ENCODE assay signal across 15 mouse cellular contexts in genomic region chr6:112516496-112516895, GRCm38 (mm10). TPM values are rescaled to one million over a fixed set of nuclear protein-coding genes. Genes with fewer than 3 reads are reported as not detected.
DNase-seq lines count a peak whose midpoint lies in the region; ATAC-seq lines count a peak whose summit lies in the region.
"Had no signal": no experiment of that assay in that cellular context is flagged by ENCODE, and none has a peak within 500 bp of the region (broad histone marks: within the 10 kb centered on the region; RNA-seq: fewer than 3 reads in every experiment).

No protein-coding gene starts in this region.

- H3K4me2 ChIP-seq in kidney, embryonic 14.5 days (replicated peaks; ENCODE audit: low read depth, low read length) = no peak overlapping the region
- H3K4me2 ChIP-seq in embryonic facial prominence, embryonic 11.5 days (ENCODE audit: low read depth, low read length) = no peak overlapping the region
- H3K4me2 ChIP-seq in hindbrain, embryonic 16.5 days (ENCODE audit: low read length) = no peak overlapping the region
- no peak overlapping the region for H3K4me2 ChIP-seq in neural tube, embryonic 12.5 days (replicated peaks)
- H3K4me2 ChIP-seq: liver, embryonic 12.5 days had no signal

- H3K27me3 ChIP-seq in kidney, embryonic 14.5 days (ENCODE audit: control insufficient read depth, insufficient read depth, low read length) = no peaks in the 10 kb centered on the region
- H3K27me3 ChIP-seq in embryonic facial prominence, embryonic 11.5 days (ENCODE audit: control insufficient read depth, insufficient read depth, low read length) = no peaks in the 10 kb centered on the region
- peaks cover 12% of the 10 kb centered on the region for H3K27me3 ChIP-seq in hindbrain, embryonic 16.5 days (replicated peaks; ENCODE audit: control insufficient read depth, insufficient read depth, low read length)
- peaks cover 45% of the 10 kb centered on the region for H3K27me3 ChIP-seq in neural tube, embryonic 12.5 days (replicated peaks)
- H3K27me3 ChIP-seq: liver, embryonic 12.5 days had no signal

- H3K9ac ChIP-seq in kidney, embryonic 14.5 days (ENCODE audit: low read depth, low read length) = no peak overlapping the region
- H3K9ac ChIP-seq in embryonic facial prominence, embryonic 11.5 days (replicated peaks; ENCODE audit: low read length) = no peak overlapping the region
- H3K9ac ChIP-seq in hindbrain, embryonic 16.5 days (ENCODE audit: low read depth, low read length) = no peak overlapping the region
- no peak overlapping the region for H3K9ac ChIP-seq in neural tube, embryonic 12.5 days
- H3K9ac ChIP-seq: liver, embryonic 12.5 days had no signal

- H3K4me1 ChIP-seq in kidney, embryonic 14.5 days (ENCODE audit: control insufficient read depth, insufficient read depth, low read length) = 0 out of 2 replicates have a peak, but pooled peaks cover 8% of the 10 kb centered on the region
- no peaks in the 10 kb centered on the region for H3K4me1 ChIP-seq in embryonic facial prominence, embryonic 11.5 days (ENCODE audit: control insufficient read depth, insufficient read depth, low read length)
- peaks cover 3% of the 10 kb centered on the region; the same call in 1 of the 2 replicates for H3K4me1 ChIP-seq in hindbrain, embryonic 16.5 days (ENCODE audit: control insufficient read depth, insufficient read depth, low read depth, low read length)
- H3K4me1 ChIP-seq in neural tube, embryonic 12.5 days = peaks cover 7% of the 10 kb centered on the region
- H3K4me1 ChIP-seq: liver, embryonic 12.5 days had no signal

- ATAC-seq in kidney, embryonic 14.5 days (ENCODE audit: low FRiP score, low TSS enrichment) = peak; percentile 89
- ATAC-seq in embryonic facial prominence, embryonic 11.5 days (replicated peaks; ENCODE audit: insufficient number of reproducible peaks, low FRiP score, low TSS enrichment, low read depth) = peak; percentile 82
- peak; percentile 42; the same call in 1 of the 2 replicates for ATAC-seq in hindbrain, embryonic 16.5 days
- ATAC-seq in neural tube, embryonic 12.5 days (ENCODE audit: low FRiP score, low read depth) = peak; percentile 82
- ATAC-seq: liver, embryonic 12.5 days had no signal

- H3K27ac ChIP-seq in kidney, embryonic 14.5 days (ENCODE audit: low read depth, low read length) = no peak overlapping the region
- H3K27ac ChIP-seq in embryonic facial prominence, embryonic 11.5 days (replicated peaks; ENCODE audit: low read depth, low read length) = no peak overlapping the region
- H3K27ac ChIP-seq in hindbrain, embryonic 16.5 days (ENCODE audit: low read depth, low read length) = no peak overlapping the region
- H3K27ac ChIP-seq in neural tube, embryonic 12.5 days = no peak overlapping the region
- H3K27ac ChIP-seq: liver, embryonic 12.5 days had no signal

- WGBS in kidney, embryonic 14.5 days = 0% methylated on average over 1 of the region's 1 CpGs
- WGBS in embryonic facial prominence, embryonic 11.5 days = 13% methylated on average over 1 of the region's 1 CpGs
- WGBS in hindbrain, embryonic 16.5 days = 18% methylated on average over 1 of the region's 1 CpGs
- WGBS in neural tube, embryonic 12.5 days = 4% methylated on average over 1 of the region's 1 CpGs

- no peak overlapping the region for H3K4me3 ChIP-seq in kidney, embryonic 14.5 days (ENCODE audit: low read length)
- no peak overlapping the region for H3K4me3 ChIP-seq in embryonic facial prominence, embryonic 11.5 days (ENCODE audit: low read depth, low read length)
- no peak overlapping the region for H3K4me3 ChIP-seq in hindbrain, embryonic 16.5 days (ENCODE audit: low read length)
- no peak overlapping the region for H3K4me3 ChIP-seq in neural tube, embryonic 12.5 days
- H3K4me3 ChIP-seq: liver, embryonic 12.5 days; myocyte had no signal

- no peaks in the 10 kb centered on the region for H3K9me3 ChIP-seq in kidney, embryonic 14.5 days (ENCODE audit: control insufficient read depth, low read length)
- H3K9me3 ChIP-seq in embryonic facial prominence, embryonic 11.5 days (replicated peaks; ENCODE audit: control insufficient read depth, low read length) = no peaks in the 10 kb centered on the region
- H3K9me3 ChIP-seq in hindbrain, embryonic 16.5 days (ENCODE audit: control insufficient read depth, low read length) = no peaks in the 10 kb centered on the region
- no peaks in the 10 kb centered on the region for H3K9me3 ChIP-seq in neural tube, embryonic 12.5 days
- H3K9me3 ChIP-seq: liver, embryonic 12.5 days had no signal

- H3K36me3 ChIP-seq in kidney, embryonic 14.5 days (ENCODE audit: control insufficient read depth, insufficient read depth, low read length) = no peaks in the 10 kb centered on the region
- H3K36me3 ChIP-seq in embryonic facial prominence, embryonic 11.5 days (replicated peaks; ENCODE audit: control insufficient read depth, insufficient read depth, low read depth, low read length) = no peaks in the 10 kb centered on the region
- no peaks in the 10 kb centered on the region for H3K36me3 ChIP-seq in hindbrain, embryonic 16.5 days (ENCODE audit: control insufficient read depth, insufficient read depth, low read length)
- H3K36me3 ChIP-seq in neural tube, embryonic 12.5 days = no peaks in the 10 kb centered on the region
- H3K36me3 ChIP-seq: G1E; liver, embryonic 12.5 days had no signal

- DNase-seq in kidney, adult 9 months = no peak
- DNase-seq in embryonic facial prominence, embryonic 11.5 days (ENCODE audit: low spot score) = peak; percentile 49
- DNase-seq in lung, postnatal 14 days = no peak
- DNase-seq in frontal cortex, adult 2 months (ENCODE audit: extremely low spot score in 1 of 2, low spot score in 1 of 2) = no peak
- DNase-seq in liver = no peak
- DNase-seq: heart, postnatal 4 days; kidney, postnatal 25 days; thymus, postnatal 36 days had no signal

RNA-seq across cellular contexts. Expression of gene Oxtr, which starts 26.8 kb away (rescaled TPM):
- polyA plus RNA-seq in kidney, embryonic 14.5 days (2014; fragmentation: Nextera tagmentation; extraction: Ambion mirVana) = 4.0 and 8.2 TPM in 2 replicates
- 0.21 and 0.22 TPM in 2 replicates for polyA plus RNA-seq in embryonic facial prominence, embryonic 11.5 days (2014; fragmentation: Nextera tagmentation; extraction: Ambion mirVana)
- 2.4 and 2.9 TPM in 2 replicates for polyA plus RNA-seq in hindbrain, embryonic 16.5 days (2015; fragmentation: Nextera tagmentation; extraction: Ambion mirVana)
- polyA plus RNA-seq in neural tube, embryonic 12.5 days (2016; fragmentation: Nextera tagmentation; extraction: Ambion mirVana) = 0.36 and 0.85 TPM in 2 replicates
- polyA plus RNA-seq in frontal cortex, adult 2 months (2012; rRNA removed) = 4.7 and 8.7 TPM in 2 replicates
- polyA plus RNA-seq: liver, embryonic 12.5 days had no signal

RNA-seq across cellular contexts. Expression of gene Cav3, which starts 57.2 kb away (rescaled TPM):
- 0.31 and 0.56 TPM in 2 replicates for polyA plus RNA-seq in kidney, embryonic 14.5 days (2014; fragmentation: Nextera tagmentation; extraction: Ambion mirVana)
- polyA plus RNA-seq in embryonic facial prominence, embryonic 11.5 days (2014; fragmentation: Nextera tagmentation; extraction: Ambion mirVana) = 0.72 TPM in 1 of 2 replicates, not detected in the other
- polyA plus RNA-seq in hindbrain, embryonic 16.5 days (2015; fragmentation: Nextera tagmentation; extraction: Ambion mirVana) = 2.3 TPM in 1 of 2 replicates, not detected in the other
- 1.0 TPM in 2 replicates for polyA plus RNA-seq in neural tube, embryonic 12.5 days (2016; fragmentation: Nextera tagmentation; extraction: Ambion mirVana)
- 0.12 and 0.25 TPM in 2 replicates for polyA plus RNA-seq in frontal cortex, adult 2 months (2012; rRNA removed)
- polyA plus RNA-seq: G1E; stomach, embryonic 14.5 days had no signal
